Mouse (Mus musculus): ENCODE measurements around the gene Zfp202.
A peak's percentile ranks its signal among the peaks of the same experiment; 100 is the strongest.
"Not testable (repeated sequence)": the region's sequence is repeated elsewhere in the genome, so short reads cannot be mapped to it uniquely, and the experiment has no call there.

Gene Zfp202

DNA sequence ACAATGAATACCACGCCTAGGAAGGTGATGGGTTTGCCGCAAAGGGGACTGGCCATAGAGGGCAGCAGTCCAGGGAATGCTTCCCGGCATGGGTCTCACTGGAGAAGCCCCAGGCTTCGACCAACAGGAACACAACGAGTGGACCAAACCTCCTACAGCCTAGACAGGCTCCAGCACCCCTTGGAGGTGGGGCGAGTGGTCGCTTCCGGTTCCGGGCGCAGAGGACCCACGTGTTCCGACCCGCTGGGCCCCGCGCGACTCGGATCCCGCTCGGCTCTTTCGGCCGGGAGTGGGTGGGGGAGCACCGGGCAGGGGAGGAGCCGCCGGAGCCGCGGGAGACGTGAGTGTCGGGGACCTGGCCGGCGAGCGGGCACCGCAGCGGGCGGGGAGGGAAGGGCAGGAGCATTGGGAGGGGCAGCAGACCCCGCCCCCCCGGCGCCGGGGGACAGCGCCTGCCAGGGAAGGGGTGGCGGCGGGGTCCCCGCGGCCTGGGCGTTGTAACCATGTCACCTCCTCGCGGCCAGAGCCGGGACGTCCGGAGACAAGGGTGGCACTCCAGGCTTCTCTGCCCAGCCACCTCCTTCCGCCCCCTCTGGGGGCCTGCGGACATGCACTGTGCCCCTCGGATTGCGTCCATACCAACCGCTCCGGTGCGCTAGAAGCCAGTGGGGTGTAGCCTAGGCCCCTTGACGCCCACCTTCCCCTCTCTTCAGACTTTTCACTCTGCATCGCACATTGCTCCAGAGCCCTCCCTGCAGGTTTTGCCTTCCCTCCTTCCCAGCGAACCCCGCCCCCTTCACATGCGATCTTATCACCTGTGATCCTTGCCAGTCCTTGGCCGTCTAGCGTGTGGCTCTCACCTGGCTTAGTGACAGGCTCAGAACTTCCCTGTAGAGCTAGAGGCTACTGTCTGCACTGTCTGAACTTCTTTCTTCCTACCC lies at the start of gene Zfp202:
Zfp202 (plus strand) TSS at position 219 of the 941 bp plus-strand sequence.
- DNase-seq (ENCODE audit: low read depth, low spot score): peak; percentile 85

DNA sequence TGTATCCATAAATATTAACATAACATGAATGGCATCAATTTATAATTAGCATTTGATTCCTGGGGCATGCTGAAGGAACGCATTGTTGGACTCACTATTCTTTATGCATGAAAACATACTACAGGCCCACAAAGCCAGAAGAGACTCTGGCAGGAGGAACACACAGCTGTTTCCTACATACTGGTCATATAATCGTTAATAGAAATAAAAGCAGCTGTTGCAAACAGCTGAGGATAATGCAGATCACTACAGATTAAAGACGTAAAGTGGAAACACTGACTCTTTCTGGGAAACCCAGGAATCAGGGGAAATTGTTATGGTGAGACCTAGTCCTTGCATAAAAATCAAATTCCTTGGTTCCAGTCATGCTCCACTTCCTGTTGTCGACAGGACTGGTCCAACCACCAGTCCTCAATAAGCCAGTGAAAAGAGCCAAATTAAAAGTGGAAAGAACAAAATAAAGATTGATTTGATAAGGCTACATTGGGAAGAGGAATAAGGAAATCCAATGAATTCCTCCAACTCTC lies 36.9 kb upstream of the Zfp202 start:
- no peak for DNase-seq (ENCODE audit: low read depth, low spot score)

DNA sequence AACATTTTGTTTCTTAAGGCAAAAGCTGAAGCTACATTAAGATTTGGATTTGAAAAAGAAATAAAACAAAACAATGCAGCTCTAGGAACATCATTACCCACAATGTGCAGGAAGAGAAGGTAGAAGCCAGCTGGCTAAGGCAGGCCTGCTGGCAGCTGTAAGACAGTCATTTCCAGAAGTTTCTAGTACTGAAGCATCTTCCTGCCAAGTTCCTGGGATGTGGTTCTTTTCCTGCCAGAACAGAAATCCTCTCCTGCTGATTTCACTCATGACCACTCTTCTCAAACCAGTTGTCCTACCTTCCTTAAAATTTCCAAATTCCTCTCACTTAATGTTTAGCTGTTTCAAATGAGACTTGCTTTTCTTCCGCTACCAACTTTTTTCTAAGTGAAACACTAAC lies 25.7 kb upstream of the Zfp202 start:
- DNase-seq (ENCODE audit: low read depth, low spot score): no peak

DNA sequence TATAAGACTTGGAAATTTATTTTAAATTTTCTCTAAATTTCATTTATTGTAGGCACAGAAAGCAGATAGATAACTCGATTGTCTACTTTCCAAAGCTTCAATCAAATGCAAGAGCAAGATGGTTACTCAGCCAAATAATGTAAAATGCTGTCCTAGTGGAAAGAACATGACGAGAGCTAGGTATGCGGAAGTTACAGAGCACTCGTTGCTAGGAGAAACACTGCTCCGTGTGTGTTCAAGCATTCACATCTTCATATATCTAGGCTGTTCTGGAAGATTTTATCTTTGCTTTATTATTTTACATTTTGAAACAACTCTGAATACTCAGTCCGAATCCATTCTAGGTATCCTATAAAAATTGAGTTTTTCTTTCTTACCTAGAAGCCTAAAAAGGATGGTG lies 15.1 kb upstream of the Zfp202 start:
- no peak for DNase-seq (ENCODE audit: low read depth, low spot score)

DNA sequence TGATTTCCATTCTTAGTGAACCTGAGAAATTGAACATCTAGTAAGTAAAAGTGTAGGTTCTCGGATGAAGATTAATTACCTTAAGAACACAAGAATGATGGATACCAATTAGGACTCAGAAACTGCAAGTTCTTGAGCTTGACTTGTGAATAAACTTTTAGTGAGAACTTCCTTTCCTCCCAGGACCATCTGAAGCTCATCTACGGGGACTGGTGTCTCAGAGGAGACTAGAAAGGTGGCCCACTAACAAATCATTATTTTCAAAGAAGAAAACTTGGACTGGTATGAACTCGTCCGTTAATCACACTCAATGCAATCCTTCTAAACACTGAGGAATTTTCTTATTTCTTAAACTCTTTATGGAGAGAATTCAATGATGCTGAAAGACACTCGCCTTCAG lies 11.5 kb upstream of the Zfp202 start, which contains the start of gene Olfr986:
Olfr986 (plus strand) TSS at position 301 of the 400 bp plus-strand sequence.
- DNase-seq (ENCODE audit: low read depth, low spot score): no peak

DNA sequence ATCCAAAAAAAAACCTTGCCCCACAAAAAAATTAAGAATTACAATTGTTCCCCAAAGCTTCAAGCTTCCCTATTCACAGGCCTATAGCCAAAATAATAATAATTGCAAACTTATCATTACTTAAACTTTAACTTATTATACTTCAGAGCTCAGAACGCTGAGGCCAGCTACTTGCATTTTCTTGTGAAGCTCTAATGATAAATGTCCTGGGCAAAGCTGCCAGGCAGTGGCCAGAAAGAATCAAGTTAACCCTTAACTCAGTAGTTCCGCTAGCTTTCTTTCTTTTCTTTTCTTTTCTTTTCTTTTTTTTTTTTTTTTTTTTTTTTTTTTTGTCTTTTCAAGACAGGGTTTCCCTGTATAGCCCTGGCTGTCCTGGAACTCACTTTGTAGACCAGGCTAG lies 7.0 kb upstream of the Zfp202 start:
- DNase-seq (ENCODE audit: low read depth, low spot score): not testable (repeated sequence)

DNA sequence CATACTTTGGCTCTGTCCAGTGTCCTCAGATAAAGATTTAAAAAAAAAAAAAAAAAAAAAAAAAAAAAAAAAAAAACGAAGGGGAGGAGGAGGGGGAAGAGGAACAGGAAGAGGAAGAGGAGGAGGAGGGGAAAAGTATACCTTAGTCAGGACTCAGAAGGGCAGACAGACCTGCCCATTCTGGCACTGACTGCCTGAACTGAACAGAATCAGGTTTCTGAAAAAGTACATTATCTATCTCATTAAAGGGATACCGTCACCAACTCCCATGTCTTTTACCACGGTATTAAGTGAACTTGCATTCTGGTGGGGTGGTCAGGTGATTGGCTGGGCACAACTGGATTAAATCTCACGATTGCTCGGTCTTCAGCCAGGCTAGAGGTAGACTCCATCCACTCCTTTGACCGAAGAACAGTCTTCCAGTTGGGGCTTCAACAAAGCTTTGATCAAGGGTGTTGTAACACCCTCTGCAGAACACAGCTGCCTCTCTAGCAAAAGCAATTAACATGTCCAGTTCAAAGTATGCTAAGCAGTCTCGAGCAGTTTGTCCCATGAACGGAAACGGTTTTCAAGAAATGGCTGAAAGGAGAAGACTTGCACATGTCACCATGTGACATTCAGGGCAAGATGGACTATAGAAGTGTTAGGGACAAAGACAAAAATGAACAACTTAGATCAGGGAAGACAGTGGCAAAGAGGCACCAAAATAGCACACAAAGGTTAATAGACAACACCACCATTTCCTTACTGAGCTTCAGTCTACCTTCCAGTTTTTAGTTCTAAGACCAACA lies 835 bp upstream of the Zfp202 start:
- no peak for DNase-seq (ENCODE audit: low read depth, low spot score)

DNA sequence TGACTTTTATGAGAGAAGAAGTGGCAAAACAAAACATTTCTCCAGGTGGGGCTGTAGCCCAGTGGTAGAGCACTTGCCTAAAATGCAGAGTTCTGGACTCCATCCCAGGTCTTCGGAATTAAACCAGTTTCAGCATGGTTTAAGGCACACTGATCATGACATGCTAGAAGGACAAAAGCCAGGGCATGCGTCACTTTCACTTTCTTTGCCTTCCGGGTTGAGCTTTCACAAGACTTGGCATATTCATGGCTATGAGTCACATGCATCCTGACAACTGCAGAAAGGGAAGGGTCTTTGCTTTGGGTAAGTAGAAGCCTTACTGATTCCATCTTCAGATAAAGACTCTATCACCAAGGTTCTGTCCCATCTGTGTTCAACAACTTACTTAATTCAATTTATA lies 3.9 kb downstream of the Zfp202 start:
- DNase-seq (ENCODE audit: low read depth, low spot score): no peak

DNA sequence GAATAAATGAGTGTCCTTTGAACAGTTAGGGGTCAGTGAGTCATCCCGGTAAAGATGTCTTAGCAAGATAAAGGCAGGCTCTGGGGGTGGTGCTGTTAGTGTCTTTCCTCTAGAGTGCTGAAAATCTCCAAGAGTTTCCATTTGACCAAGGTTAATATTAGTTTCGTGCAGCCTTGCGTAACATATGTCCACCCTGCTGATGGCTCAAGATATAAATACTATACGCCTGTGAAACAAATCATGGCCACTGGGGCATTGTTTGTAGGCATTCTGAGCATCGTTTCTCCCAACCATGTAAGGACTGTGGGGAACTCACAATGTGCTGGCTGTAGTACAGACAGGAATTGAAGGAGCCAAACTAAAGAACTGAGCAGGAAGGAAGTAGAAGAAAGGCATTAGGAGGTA lies 14.4 kb downstream of the Zfp202 start:
- DNase-seq (ENCODE audit: low read depth, low spot score): no peak

DNA sequence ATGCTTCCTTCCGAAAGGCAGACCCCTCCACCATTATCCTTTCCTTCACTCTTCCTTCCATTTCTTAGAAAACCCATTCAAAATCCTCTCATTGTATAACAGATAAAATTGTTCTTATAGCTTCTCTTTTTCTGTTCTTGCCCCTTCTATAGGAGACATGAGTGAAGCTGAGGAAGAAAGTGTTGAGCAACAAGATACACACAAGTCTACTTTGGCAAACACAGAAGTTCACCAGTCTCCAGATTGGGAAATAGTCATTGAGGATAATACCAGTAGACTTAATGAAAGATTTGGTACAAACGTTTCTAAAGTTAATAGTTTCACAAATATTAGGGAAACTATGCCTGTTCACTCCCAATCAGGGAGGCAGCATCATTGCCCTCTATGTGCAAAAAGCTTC lies 18.6 kb downstream of the Zfp202 start:
- DNase-seq (ENCODE audit: low read depth, low spot score): no peak

DNA sequence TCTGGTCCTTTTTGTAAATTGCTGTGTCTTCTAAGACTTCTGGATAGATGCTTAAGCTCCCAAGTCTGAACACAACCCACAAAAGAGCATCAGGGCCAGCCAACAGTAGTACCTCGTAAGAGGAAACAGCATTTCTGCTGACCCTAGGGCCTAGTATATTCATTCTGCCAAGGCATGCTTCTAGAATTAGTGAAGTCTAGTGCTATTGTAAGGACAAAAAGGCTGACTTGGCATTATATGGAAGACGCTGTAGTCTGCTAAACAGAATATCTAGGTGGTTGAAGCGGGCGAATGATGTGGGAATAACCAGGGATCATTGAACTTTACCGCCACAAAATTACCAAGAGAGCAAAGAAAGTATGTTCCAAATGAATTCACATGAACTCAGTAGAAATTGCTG lies 21.9 kb downstream of the Zfp202 start:
- no peak for DNase-seq (ENCODE audit: low read depth, low spot score)

DNA sequence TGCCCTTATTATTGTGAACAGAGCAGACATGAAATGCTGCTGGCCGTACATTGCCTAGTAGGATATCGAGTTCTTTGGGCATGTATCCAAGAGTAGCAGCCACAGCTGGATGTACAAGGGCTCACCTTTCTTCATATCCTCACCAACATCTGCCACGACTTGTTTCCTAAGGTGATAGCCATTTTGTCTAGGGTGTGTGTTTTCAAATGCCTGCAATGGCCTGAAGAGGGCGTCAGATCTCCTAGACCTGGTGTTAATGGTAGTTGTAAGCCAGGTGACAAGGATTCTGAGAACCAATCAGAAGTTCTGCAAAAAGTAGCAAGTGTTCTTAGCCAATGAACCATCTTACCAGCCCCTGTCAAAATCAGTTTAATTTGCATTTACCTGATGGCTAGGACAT lies 24.5 kb downstream of the Zfp202 start:
- no peak for DNase-seq (ENCODE audit: low read depth, low spot score)

DNA sequence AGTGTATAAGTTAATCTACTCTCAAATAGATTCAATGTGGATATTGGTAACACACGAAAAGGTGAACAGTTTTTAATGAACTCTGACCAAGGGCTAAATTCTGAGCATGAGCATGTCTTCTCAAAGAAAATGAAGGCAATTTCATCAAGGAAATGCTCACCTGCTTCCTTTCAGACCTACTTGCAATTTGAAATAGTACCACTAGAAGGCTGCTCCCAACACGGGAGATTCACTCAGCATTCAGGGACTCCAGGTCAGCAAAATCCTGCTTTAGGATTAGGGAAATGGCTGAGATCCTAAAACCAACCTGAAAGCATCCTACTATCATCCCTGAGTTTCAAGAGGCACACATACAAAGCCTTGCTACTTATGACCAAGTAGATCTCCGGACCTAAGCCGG lies 32.2 kb downstream of the Zfp202 start:
- DNase-seq (ENCODE audit: low read depth, low spot score): no peak

DNA sequence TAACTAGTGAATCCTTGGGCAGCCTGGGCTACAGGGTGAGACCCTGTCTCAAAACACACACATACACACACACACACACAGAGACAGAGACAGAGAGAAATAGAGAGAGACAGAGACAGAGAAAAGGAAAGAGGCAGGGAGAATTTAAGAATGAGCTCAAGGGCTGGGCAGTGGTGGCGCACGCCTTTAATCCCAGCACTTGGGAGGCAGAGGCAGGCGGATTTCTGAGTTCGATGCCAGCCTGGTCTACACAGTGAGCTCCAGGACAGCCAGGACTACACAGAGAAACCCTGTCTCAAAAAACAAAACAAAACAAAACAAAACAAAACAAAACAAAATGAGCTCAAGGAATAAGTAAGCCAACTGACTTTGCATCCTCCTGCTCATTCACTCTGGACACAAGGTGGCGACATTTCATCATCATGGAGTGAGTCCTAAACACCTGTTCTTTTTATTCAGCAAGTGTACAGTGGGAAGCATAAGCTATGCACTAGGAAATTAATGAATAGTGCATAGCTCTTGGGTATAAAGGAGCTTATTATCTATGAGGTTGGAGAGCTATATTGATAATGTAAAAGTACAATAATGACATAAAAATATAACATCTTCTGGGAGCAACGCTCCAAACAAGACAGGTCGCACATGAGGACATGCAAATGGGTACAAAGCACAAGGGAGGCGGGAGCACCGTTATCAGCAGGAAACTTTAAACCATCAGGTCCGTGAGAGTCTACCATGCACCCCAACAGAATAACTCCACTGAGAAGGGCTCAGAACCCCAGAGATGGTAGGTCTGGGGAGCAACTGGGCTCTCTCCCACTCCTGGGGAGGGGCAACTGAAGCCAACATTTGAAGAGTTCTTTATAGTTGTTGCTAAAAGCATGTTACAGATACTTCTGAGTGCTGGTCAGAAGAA lies 36.0 kb downstream of the Zfp202 start:
- peak; percentile 61 for DNase-seq (ENCODE audit: low read depth, low spot score)

DNA sequence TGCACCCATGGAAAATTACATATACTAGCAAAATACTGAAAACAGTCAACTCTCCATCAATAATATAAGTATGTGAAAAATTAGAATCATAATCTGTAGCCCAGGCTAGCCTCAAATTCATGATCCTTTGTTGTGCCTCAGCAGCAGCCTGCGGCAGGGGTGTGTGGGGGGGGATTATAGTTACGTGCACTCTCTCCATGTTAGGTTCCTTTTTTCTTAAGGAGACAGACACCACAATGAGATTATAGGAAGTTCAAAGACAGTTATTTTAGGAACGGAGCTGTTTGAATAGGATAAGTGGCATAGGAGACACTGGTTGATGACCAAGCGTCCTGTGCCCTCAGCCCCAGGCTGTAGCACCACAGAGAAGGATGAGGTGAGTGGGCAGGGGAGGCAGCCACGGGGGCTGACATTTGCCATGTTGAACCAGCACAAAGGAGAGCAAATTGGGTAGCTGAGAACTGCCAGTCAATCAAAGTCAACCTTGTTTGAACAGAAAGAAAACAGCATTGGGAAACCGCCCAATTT lies 36.8 kb downstream of the Zfp202 start:
- no peak for DNase-seq (ENCODE audit: low read depth, low spot score)

DNA sequence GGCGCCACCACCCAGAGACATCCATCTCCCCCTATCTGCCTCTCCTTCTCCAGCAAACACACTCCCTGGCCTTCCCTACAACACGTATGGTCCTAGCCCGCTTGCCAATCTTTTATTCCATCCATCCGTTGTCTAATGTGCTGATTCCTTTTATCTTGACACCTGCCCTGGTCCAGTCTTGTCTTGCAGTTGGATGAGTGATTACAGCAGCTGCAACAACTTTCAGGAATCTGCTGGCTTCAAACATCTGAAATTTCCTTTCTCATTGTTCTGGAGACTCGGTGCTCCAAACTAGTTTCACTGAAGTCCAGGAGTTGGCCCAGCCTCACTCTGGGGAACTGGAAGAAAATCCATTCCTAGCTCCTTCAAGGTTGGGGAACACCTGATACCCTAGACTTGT lies 37.4 kb downstream of the Zfp202 start:
- DNase-seq (ENCODE audit: low read depth, low spot score): no peak

DNA sequence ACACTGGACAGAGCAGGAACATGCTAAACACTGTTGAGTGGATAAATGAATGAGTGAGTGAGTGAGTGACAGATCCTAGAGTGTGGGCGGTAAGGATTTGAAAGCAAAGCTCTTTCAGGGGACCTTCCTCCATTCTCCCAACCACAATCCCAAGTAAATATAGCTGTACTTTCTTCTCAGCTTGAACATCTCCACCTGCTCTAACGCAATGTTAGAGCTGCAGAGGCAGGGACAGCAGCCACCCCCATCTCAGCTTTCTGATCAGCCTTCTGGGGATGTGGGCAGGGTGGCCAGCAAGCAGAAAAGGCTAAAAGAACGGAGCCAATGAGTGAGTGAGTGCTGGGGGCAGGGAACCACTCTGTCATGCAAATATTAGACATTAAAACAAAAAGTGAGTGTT lies 38.9 kb downstream of the Zfp202 start:
- DNase-seq (ENCODE audit: low read depth, low spot score): no peak

DNA sequence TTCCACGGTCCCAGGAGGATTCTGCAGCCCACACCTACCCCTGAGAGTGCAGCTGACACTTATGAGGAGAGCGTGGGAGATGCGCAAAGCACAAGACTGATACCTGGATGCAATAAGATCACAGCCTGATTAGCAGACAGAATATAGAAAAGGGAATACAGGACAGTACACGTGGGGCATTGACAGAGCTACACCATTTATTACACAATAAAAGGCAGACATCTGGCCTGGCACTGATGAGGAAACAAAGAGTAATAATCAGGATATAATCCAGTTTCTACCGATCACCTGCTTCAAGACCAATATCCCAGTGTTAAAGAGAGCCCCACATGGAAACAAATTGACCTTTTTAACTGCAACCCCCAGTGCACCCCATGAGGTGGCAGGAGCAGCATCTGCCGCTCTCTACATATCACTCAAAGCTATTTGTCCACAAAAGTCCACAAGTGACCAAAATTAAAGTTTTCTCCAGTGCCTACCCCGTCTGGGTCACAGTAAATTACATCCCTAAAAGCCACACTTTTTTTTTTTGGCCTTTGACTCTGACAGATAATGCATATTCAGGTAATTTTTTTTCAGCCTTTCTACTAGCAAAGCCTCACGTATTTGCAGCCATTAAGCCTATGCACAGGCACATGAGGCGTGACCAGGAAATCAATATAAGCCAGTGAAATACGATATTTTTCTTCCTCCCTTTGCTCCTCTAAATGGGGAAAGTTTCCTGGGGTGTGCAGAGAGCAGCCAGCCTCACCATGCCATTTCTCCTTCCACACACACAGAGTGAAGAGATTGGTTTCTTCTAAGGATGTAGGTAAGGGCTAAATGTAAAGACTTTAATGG lies 42.3 kb downstream of the Zfp202 start:
- DNase-seq (ENCODE audit: low read depth, low spot score): no peak

DNA sequence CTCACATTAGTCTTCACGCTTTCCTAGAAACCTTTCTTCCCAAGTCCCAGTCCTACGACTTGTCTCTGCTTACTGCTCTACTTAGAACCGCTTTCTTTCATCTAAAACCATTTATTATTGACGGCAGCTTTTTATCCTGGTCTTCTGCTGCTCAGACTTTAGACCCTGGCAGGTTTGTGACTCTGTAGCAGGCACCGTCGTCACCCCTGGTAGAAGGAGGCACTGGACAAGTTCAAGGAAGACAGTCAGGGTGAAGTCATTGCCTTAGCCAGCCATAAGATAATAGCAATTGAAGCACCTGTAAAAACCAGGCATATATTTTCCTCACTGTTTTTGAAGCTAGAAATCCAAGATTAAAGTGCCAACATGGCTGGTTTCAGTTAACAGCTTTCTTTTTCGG lies 43.1 kb downstream of the Zfp202 start:
- DNase-seq (ENCODE audit: low read depth, low spot score): no peak

DNA sequence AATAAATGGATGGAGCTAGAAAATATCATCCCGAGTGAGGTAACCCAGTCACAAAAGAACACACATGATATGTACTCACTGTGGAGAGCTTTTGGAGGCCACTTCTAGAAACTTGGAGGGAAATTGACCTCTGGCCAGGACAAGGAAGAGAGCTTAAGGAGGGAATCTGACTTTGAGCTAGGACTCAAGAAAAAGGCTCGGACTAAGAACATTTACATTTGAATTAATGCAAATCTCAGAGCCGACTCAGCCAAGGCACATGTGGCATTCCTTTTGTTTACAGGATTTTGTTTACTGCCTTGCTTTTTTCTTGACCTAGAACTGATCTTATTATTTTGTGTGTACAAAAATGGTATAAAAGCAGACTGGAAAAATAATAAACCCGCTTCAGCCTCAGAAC lies 47.6 kb downstream of the Zfp202 start:
- no peak for DNase-seq (ENCODE audit: low read depth, low spot score)

Data from mesoderm, embryonic 11.5 days (tissue).